Mouse (Mus musculus): Measurements from ENCODE around the gene Tcf19. TPM values are rescaled to one million over a fixed set of nuclear protein-coding genes. Genes with fewer than 3 reads are reported as not detected.
"Not testable (repeated sequence)": the region's sequence is repeated elsewhere in the genome, so short reads cannot be mapped to it uniquely, and the experiment has no call there.

Tcf19 gene
- polyA plus RNA-seq, 1 experiment from 2014 or later, result 78.2 TPM

DNA sequence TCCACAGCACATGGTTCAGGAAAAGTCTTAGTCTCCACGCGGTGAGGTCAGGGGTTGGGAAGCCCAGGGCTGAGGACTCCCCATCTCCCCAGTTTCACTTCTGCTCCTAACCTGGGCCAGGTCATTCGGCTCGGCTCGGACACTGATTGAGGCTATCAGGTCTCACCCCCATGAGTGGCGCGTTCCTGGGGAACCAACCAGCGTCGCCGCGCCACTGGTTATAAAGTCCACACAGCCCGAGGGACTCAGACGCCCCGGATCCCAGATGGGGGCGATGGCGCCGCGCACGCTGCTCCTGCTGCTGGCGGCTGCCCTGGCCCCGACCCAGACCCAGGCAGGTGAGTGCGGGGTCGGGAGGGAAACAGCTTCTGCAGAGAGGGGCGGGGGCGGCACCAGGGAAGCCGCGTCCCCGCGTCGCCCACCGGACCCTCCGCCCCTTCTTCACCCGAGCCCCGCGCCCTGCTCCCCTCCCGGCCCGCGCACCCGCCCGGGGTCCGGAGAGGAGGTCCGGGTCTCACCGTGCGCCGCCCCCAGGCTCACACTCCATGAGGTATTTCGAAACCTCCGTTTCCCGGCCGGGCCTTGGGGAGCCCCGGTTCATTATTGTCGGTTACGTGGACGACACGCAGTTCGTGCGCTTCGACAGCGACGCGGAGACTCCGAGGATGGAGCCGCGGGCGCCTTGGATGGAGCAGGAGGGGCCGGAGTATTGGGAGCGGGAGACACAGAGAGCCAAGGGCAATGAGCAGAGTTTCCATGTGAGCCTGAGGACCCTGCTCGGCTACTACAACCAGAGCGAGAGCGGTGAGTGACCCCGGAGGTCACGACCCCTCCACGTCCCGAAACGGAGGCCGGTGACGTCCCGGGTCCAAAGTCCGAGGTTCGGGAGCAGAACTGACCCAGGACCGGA is 46.5 kb downstream of the Tcf19 start, which contains the start of gene H2-Q10:
Gene H2-Q10 (plus strand): TSS at position 248 of the 910 bp plus-strand sequence.
- peaks cover 54% of the 10 kb centered on the region for H3K27me3 ChIP-seq
- H3K4me2 ChIP-seq, result peak within 1 kb of the TSS; percentile 85
- ATAC-seq (ENCODE audit: insufficient number of reproducible peaks, insufficient read depth, low FRiP score, low TSS enrichment, low read depth), result no peak
- H3K36me3 ChIP-seq, result no peaks in the 10 kb centered on the region
- H3K4me3 ChIP-seq, result peak within 1 kb of the TSS; percentile 48
- H3K9ac ChIP-seq, result peak within 1 kb of the TSS; percentile 58
- H3K27ac ChIP-seq, result no peak within 1 kb of the TSS
- no peaks in the 10 kb centered on the region for H3K9me3 ChIP-seq
- peaks cover 13% of the 10 kb centered on the region for H3K4me1 ChIP-seq
- under 1% methylated on average over 71 of the region's 80 CpGs for WGBS

DNA sequence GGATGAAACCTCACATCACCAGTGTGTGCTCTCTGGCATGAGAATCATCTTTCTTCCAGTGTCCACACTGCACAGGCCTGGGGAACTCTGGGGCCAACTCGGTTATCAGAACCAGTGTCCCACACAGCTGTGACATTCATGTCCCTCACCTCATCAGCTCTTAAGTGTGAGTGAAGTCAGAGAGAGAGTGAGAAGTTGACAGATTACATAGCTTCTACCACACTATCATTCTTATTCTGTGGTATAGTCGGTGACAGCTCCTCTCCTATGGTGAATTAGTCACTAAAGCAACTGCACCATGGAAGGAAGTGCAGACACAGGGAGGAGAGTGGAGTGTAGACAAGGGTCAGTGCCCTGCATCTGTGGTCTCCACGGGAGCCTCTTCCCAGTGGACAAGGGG is 47.7 kb downstream of the Tcf19 start:
- 66% methylated on average over 3 of the region's 3 CpGs for WGBS
- ATAC-seq (ENCODE audit: insufficient number of reproducible peaks, insufficient read depth, low FRiP score, low TSS enrichment, low read depth); H3K9me3 ChIP-seq; H3K4me2 ChIP-seq; H3K27ac ChIP-seq; H3K36me3 ChIP-seq; H3K9ac ChIP-seq; H3K4me3 ChIP-seq: not testable (repeated sequence)
- Histone ChIP-seq H3K4me1 (peaks cover 13% of the 10 kb centered on the region), H3K27me3 (peaks cover 46% of the 10 kb centered on the region)

DNA sequence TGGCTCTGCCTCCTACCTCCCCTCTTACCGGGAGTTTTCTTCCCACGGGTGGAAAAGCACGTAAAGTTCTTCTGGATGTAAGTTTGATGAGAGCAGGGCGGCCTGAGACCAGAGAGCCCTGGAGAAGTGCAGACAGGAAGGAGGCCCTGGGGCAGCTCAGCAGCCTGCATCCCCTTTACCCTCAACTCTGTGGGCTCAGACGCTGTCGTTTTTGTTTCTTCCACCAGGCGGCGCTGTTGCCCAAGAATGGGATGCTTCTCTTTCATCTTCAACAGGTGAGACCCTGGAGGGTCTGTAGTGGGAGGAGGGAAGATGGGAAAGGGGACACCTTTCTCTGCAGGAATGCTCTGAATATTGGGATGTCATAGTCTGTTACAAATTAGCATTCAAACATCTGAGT is 51.0 kb downstream of the Tcf19 start:
- H3K4me2 ChIP-seq; H3K4me3 ChIP-seq; H3K9ac ChIP-seq; H3K36me3 ChIP-seq; ATAC-seq (ENCODE audit: insufficient number of reproducible peaks, insufficient read depth, low FRiP score, low TSS enrichment, low read depth); H3K9me3 ChIP-seq; H3K27ac ChIP-seq: not testable (repeated sequence)
- H3K27me3 ChIP-seq, result peaks cover 25% of the 10 kb centered on the region
- 6% methylated on average over 8 of the region's 8 CpGs for WGBS
- H3K4me1 ChIP-seq, result peaks cover 11% of the 10 kb centered on the region

Other genes with a start within 250 kb of the Tcf19 start
- not detected in 2 replicates for gene H2-Q1, start 196.4 kb downstream of the Tcf19 start, polyA plus RNA-seq (2015; fragmentation: Nextera tagmentation; extraction: Ambion mirVana)
- 1.2 TPM in 1 of 2 replicates, not detected in the other for gene H2-Q2, start 174.6 kb downstream of the Tcf19 start, polyA plus RNA-seq (2015; fragmentation: Nextera tagmentation; extraction: Ambion mirVana)
- 1.6 and 2.1 TPM in 2 replicates for gene H2-Q4, start 137.2 kb downstream of the Tcf19 start, polyA plus RNA-seq (2015; fragmentation: Nextera tagmentation; extraction: Ambion mirVana)
- gene H2-Q6, start 92.0 kb downstream of the Tcf19 start, polyA plus RNA-seq (2015; fragmentation: Nextera tagmentation; extraction: Ambion mirVana), result 0.28 and 0.55 TPM in 2 replicates
- gene H2-Q7, start 77.7 kb downstream of the Tcf19 start, polyA plus RNA-seq (2015; fragmentation: Nextera tagmentation; extraction: Ambion mirVana), result 1.6 and 3.3 TPM in 2 replicates
- gene H2-Q10, start 46.7 kb downstream of the Tcf19 start, polyA plus RNA-seq (2015; fragmentation: Nextera tagmentation; extraction: Ambion mirVana), result 0.14 and 5.4 TPM in 2 replicates
- not detected in 2 replicates for gene Pou5f1, start 10.8 kb downstream of the Tcf19 start, polyA plus RNA-seq (2015; fragmentation: Nextera tagmentation; extraction: Ambion mirVana)
- 23.2 and 24.2 TPM in 2 replicates for gene Cchcr1, start 276 bp upstream of the Tcf19 start, polyA plus RNA-seq (2015; fragmentation: Nextera tagmentation; extraction: Ambion mirVana)
- 1.5 and 1.9 TPM in 2 replicates for gene Psors1c2, start 16.4 kb upstream of the Tcf19 start, polyA plus RNA-seq (2015; fragmentation: Nextera tagmentation; extraction: Ambion mirVana)
- 0.10 TPM in 1 of 2 replicates, not detected in the other for gene Cdsn, start 35.3 kb upstream of the Tcf19 start, polyA plus RNA-seq (2015; fragmentation: Nextera tagmentation; extraction: Ambion mirVana)
- 0.27 and 0.28 TPM in 2 replicates for gene 2300002M23Rik, start 50.6 kb upstream of the Tcf19 start, polyA plus RNA-seq (2015; fragmentation: Nextera tagmentation; extraction: Ambion mirVana)
- gene Sfta2, start 84.7 kb upstream of the Tcf19 start, polyA plus RNA-seq (2015; fragmentation: Nextera tagmentation; extraction: Ambion mirVana), result 0.52 and 0.79 TPM in 2 replicates
- not detected in 2 replicates for gene Gm9573, start 109.8 kb upstream of the Tcf19 start, polyA plus RNA-seq (2015; fragmentation: Nextera tagmentation; extraction: Ambion mirVana)
- gene Mucl3, start 126.9 kb upstream of the Tcf19 start, polyA plus RNA-seq (2015; fragmentation: Nextera tagmentation; extraction: Ambion mirVana), result 0.13 TPM in 1 of 2 replicates, not detected in the other
- gene Vars2, start 150.8 kb upstream of the Tcf19 start, polyA plus RNA-seq (2015; fragmentation: Nextera tagmentation; extraction: Ambion mirVana), result 15.9 and 17.4 TPM in 2 replicates
- gene Gtf2h4, start 156.9 kb upstream of the Tcf19 start, polyA plus RNA-seq (2015; fragmentation: Nextera tagmentation; extraction: Ambion mirVana), result 39.2 and 48.6 TPM in 2 replicates
- gene Ddr1, start 187.8 kb upstream of the Tcf19 start, polyA plus RNA-seq (2015; fragmentation: Nextera tagmentation; extraction: Ambion mirVana), result 65.8 and 69.4 TPM in 2 replicates

Measured in embryonic facial prominence, embryonic 13.5 days (tissue).